Mouse (Mus musculus) hindbrain, embryonic 10.5 days (tissue): ENCODE data around the gene Msantd1. TPM values are rescaled to one million over a fixed set of nuclear protein-coding genes. Genes with fewer than 3 reads are reported as not detected.
A peak's percentile ranks its signal among the peaks of the same experiment; 100 is the strongest.

ENCODE experiments used
- DNase-seq: peaks from one replicate; pipeline ENCODE4 v3.0.0-alpha.2; 2017; ENCODE audit warnings: low spot score
- H3K27ac ChIP-seq: fragments of 300-500 bp; sonication (generic); 2 replicates; pipeline ENCODE4 v1.5.1; 2016; ENCODE audit warnings: mild to moderate bottlenecking, moderate library complexity
- H3K27me3 ChIP-seq: fragments of 300-500 bp; sonication (generic); 2 replicates; pipeline ENCODE4 v1.6.1; 2016; ENCODE audit warnings: mild to moderate bottlenecking; ENCODE audit not compliant: poor library complexity, insufficient read depth, severe bottlenecking
- H3K36me3 ChIP-seq: fragments of 300-500 bp; sonication (generic); 2 replicates; pipeline ENCODE4 v1.6.1; 2016; ENCODE audit warnings: mild to moderate bottlenecking, moderate library complexity
- H3K4me1 ChIP-seq: fragments of 300-500 bp; sonication (generic); replicated peaks from 2 replicates; pipeline ENCODE4 v1.6.1; 2016; ENCODE audit warnings: mild to moderate bottlenecking
- H3K4me3 ChIP-seq: fragments of 300-500 bp; sonication (generic); 2 replicates; pipeline ENCODE4 v1.5.1; 2016; ENCODE audit warnings: mild to moderate bottlenecking, moderate library complexity
- H3K9me3 ChIP-seq: fragments of 300-500 bp; sonication (generic); 2 replicates; pipeline ENCODE4 v1.6.1; 2016; ENCODE audit warnings: mild to moderate bottlenecking, moderate library complexity
- WGBS: fragments of 180-500 bp; shearing (Covaris S2); methylation state at CpG from one replicate; pipeline ENCODE4 v1.1.7; 2016; 5-methylcytosine and 5-hydroxymethylcytosine counted together
- polyA plus RNA-seq: library from polyadenylated mRNA; unstranded; fragments of >200 nt; fragmentation: Nextera tagmentation; extraction: Ambion mirVana; gene quantifications from 2 replicates; pipeline ENCODE4 v1.2.1, GENCODE M21; 2016

Msantd1 gene
- polyA plus RNA-seq, 1 experiment from 2014 or later = 2.6 TPM

- Histone ChIP-seq H3K4me3 (no peak overlapping the region), H3K27ac (peak overlapping the region; percentile 86), H3K9me3 (no peaks in the 10 kb centered on the region), H3K36me3 (no peaks in the 10 kb centered on the region), H3K4me1 (peaks cover 28% of the 10 kb centered on the region), H3K27me3 (no peaks in the 10 kb centered on the region)
- no peak for DNase-seq
- WGBS = 65% methylated on average over 11 of the region's 11 CpGs
These were observed 24.0 kb downstream of the Msantd1 start for GRCm38 (mm10) chr5:34931516-34932457.

GRCm38 (mm10) chr5:34932458-34932806 is 24.6 kb downstream of the Msantd1 start:
- peaks cover 28% of the 10 kb centered on the region for H3K4me1 ChIP-seq
- peak; percentile 23 for DNase-seq
- 21% methylated on average over 4 of the region's 4 CpGs for WGBS
- no peaks in the 10 kb centered on the region for H3K9me3 ChIP-seq
- no peaks in the 10 kb centered on the region for H3K27me3 ChIP-seq
- no peak overlapping the region for H3K4me3 ChIP-seq
- H3K36me3 ChIP-seq = no peaks in the 10 kb centered on the region
- peak overlapping the region; percentile 86 for H3K27ac ChIP-seq

- H3K36me3 ChIP-seq = no peaks in the 10 kb centered on the region
- no peaks in the 10 kb centered on the region for H3K27me3 ChIP-seq
- no peak for DNase-seq
- peaks cover 32% of the 10 kb centered on the region for H3K4me1 ChIP-seq
- 90% methylated on average over 1 of the region's 1 CpGs for WGBS
- H3K27ac ChIP-seq = no peak overlapping the region
- H3K9me3 ChIP-seq = no peaks in the 10 kb centered on the region
- H3K4me3 ChIP-seq = no peak overlapping the region
These were observed 25.6 kb downstream of the Msantd1 start for GRCm38 (mm10) chr5:34933461-34933860.

GRCm38 (mm10) chr5:34941710-34942470 is 34.1 kb downstream of the Msantd1 start:
- Histone ChIP-seq H3K4me1 (peaks cover 45% of the 10 kb centered on the region), H3K4me3 (no peak overlapping the region), H3K27ac (peak overlapping the region; percentile 88), H3K36me3 (no peaks in the 10 kb centered on the region), H3K9me3 (no peaks in the 10 kb centered on the region), H3K27me3 (no peaks in the 10 kb centered on the region)
- DNase-seq = peak; percentile 80
- WGBS = 27% methylated on average over 10 of the region's 10 CpGs

- 85% methylated on average over 3 of the region's 3 CpGs for WGBS
- H3K4me1 ChIP-seq = peaks cover 49% of the 10 kb centered on the region
- H3K27ac ChIP-seq = peak overlapping the region; percentile 88
- H3K4me3 ChIP-seq = no peak overlapping the region
- H3K27me3 ChIP-seq = no peaks in the 10 kb centered on the region
- DNase-seq = no peak
- H3K36me3 ChIP-seq = no peaks in the 10 kb centered on the region
- H3K9me3 ChIP-seq = no peaks in the 10 kb centered on the region
These were observed 35.6 kb downstream of the Msantd1 start for GRCm38 (mm10) chr5:34943428-34943827.

- peak within 1 kb of the TSS; percentile 99 for H3K27ac ChIP-seq
- peaks cover 46% of the 10 kb centered on the region for H3K4me1 ChIP-seq
- under 1% methylated on average over 81 of the region's 84 CpGs for WGBS
- peak; percentile 94 for DNase-seq
- peaks cover 8% of the 10 kb centered on the region; the same call in 1 of the 2 replicates for H3K9me3 ChIP-seq
- H3K4me3 ChIP-seq = peak within 1 kb of the TSS; percentile 90
- H3K27me3 ChIP-seq = no peaks in the 10 kb centered on the region
- peaks cover 25% of the 10 kb centered on the region for H3K36me3 ChIP-seq
These were observed 41.3 kb downstream of the Msantd1 start, which contains the start of gene Rgs12 for GRCm38 (mm10) chr5:34948861-34949760. Gene Rgs12 (plus strand): TSS chr5:34949445.

- peak overlapping the region; percentile 99 for H3K27ac ChIP-seq
- peaks cover 26% of the 10 kb centered on the region for H3K36me3 ChIP-seq
- no peak for DNase-seq
- under 1% methylated on average over 12 of the region's 12 CpGs for WGBS
- peak overlapping the region; percentile 90 for H3K4me3 ChIP-seq
- H3K4me1 ChIP-seq = peaks cover 53% of the 10 kb centered on the region
- H3K9me3 ChIP-seq = peaks cover 8% of the 10 kb centered on the region; the same call in 1 of the 2 replicates
- no peaks in the 10 kb centered on the region for H3K27me3 ChIP-seq
These were observed 42.0 kb downstream of the Msantd1 start for GRCm38 (mm10) chr5:34949769-34950211.

- Histone ChIP-seq H3K36me3 (peaks cover 35% of the 10 kb centered on the region), H3K27me3 (no peaks in the 10 kb centered on the region), H3K27ac (peak overlapping the region; percentile 99), H3K9me3 (peaks cover 8% of the 10 kb centered on the region; the same call in 1 of the 2 replicates), H3K4me3 (peak overlapping the region; percentile 90), H3K4me1 (peaks cover 58% of the 10 kb centered on the region)
- DNase-seq = peak; percentile 16
- 81% methylated on average over 6 of the region's 6 CpGs for WGBS
These were observed 42.8 kb downstream of the Msantd1 start for GRCm38 (mm10) chr5:34950486-34951160.

- H3K4me1 ChIP-seq = peaks cover 64% of the 10 kb centered on the region
- WGBS = 96% methylated on average over 8 of the region's 8 CpGs
- H3K36me3 ChIP-seq = peaks cover 39% of the 10 kb centered on the region
- peak overlapping the region; percentile 90 for H3K4me3 ChIP-seq
- H3K27ac ChIP-seq = peak overlapping the region; percentile 99
- H3K9me3 ChIP-seq = peaks cover 8% of the 10 kb centered on the region; the same call in 1 of the 2 replicates
- H3K27me3 ChIP-seq = no peaks in the 10 kb centered on the region
- DNase-seq = no peak
These were observed 43.5 kb downstream of the Msantd1 start for GRCm38 (mm10) chr5:34951161-34951834.

- 82% methylated on average over 6 of the region's 6 CpGs for WGBS
These were observed 46.7 kb downstream of the Msantd1 start for GRCm38 (mm10) chr5:34954508-34954907.

GRCm38 (mm10) chr5:34955630-34956029 is 47.8 kb downstream of the Msantd1 start:
- Histone ChIP-seq H3K27me3 (no peaks in the 10 kb centered on the region), H3K27ac (peak overlapping the region; percentile 60; the same call in 1 of the 2 replicates), H3K36me3 (peaks cover 62% of the 10 kb centered on the region), H3K4me1 (peaks cover 71% of the 10 kb centered on the region), H3K9me3 (peaks cover 8% of the 10 kb centered on the region; the same call in 1 of the 2 replicates), H3K4me3 (no peak overlapping the region)
- no peak for DNase-seq
- 62% methylated on average over 5 of the region's 5 CpGs for WGBS

More at GRCm38 (mm10) chr5:34954508-34954907, 46.7 kb downstream of the Msantd1 start:
- Histone ChIP-seq H3K9me3 (peaks cover 8% of the 10 kb centered on the region; the same call in 1 of the 2 replicates), H3K27me3 (no peaks in the 10 kb centered on the region), H3K27ac (peak overlapping the region; percentile 60; the same call in 1 of the 2 replicates), H3K4me3 (no peak overlapping the region), H3K4me1 (peaks cover 74% of the 10 kb centered on the region), H3K36me3 (peaks cover 62% of the 10 kb centered on the region)
- DNase-seq = no peak
